Mouse (Mus musculus) lung, postnatal 0 days (tissue): Measurements from ENCODE around the gene Hist2h3b. TPM values are rescaled to one million over a fixed set of nuclear protein-coding genes. Genes with fewer than 3 reads are reported as not detected.
"Not testable (repeated sequence)": the region's sequence is repeated elsewhere in the genome, so short reads cannot be mapped to it uniquely, and the experiment has no call there.

Experiments used
- ATAC-seq: fragments of 200-750 bp; cut with Nextera tagmentation; 2 replicates; pipeline ENCODE4 v1.8.0; 2017; ENCODE audit warnings: moderate library complexity
- DNase-seq: peaks from one replicate; pipeline ENCODE4 v3.0.0-alpha.2; 2016; ENCODE audit warnings: low spot score
- H3K27ac ChIP-seq: fragments of 300-500 bp; sonication (generic); 2 replicates; pipeline ENCODE4 v1.5.1; 2014; ENCODE audit warnings: antibody characterized with exemption, mild to moderate bottlenecking, low read length, mixed read lengths
- H3K27me3 ChIP-seq: fragments of 300-500 bp; sonication (generic); replicated peaks from 2 replicates; pipeline ENCODE4 v1.6.1; 2014; ENCODE audit warnings: low read length, mixed read lengths; ENCODE audit not compliant: insufficient read depth
- H3K36me3 ChIP-seq: fragments of 300-500 bp; sonication (generic); 2 replicates; pipeline ENCODE4 v1.6.1; 2014; ENCODE audit warnings: low read length, mixed read lengths; ENCODE audit not compliant: insufficient read depth
- H3K4me1 ChIP-seq: fragments of 300-500 bp; sonication (generic); 2 replicates; pipeline ENCODE4 v1.6.1; 2014; ENCODE audit warnings: antibody characterized with exemption, low read depth, low read length, mixed read lengths; ENCODE audit not compliant: insufficient read depth
- H3K4me2 ChIP-seq: fragments of 300-500 bp; sonication (generic); replicated peaks from 2 replicates; pipeline ENCODE4 v1.6.1; 2014; ENCODE audit warnings: low read depth, mild to moderate bottlenecking, low read length, moderate library complexity, mixed read lengths
- H3K4me3 ChIP-seq: fragments of 300-500 bp; sonication (generic); 2 replicates; pipeline ENCODE4 v1.5.1; 2014; ENCODE audit warnings: low read depth, low read length
- H3K9ac ChIP-seq: fragments of 300-500 bp; sonication (generic); replicated peaks from 2 replicates; pipeline ENCODE4 v1.6.1; 2014; ENCODE audit warnings: low read depth, mild to moderate bottlenecking
- H3K9me3 ChIP-seq: fragments of 300-500 bp; sonication (generic); 2 replicates; pipeline ENCODE4 v1.6.1; 2016; ENCODE audit warnings: low read length, mixed read lengths
- CTCF ChIP-seq: IDR thresholded peaks from 2 replicates; pipeline ENCODE4 v1.5.1; 2016; ENCODE audit warnings: antibody characterized with exemption, mild to moderate bottlenecking
- EP300 ChIP-seq: IDR thresholded peaks from 2 replicates; pipeline ENCODE4 v1.6.1; 2016; ENCODE audit warnings: antibody characterized with exemption, mild to moderate bottlenecking, control low read depth
- WGBS: fragments of 180-500 bp; shearing (Covaris S2); extraction: QIAGEN DNeasy Blood & Tissue Kit; methylation state at CpG from one replicate; pipeline ENCODE4 v1.1.7; 2014; 5-methylcytosine and 5-hydroxymethylcytosine counted together
- polyA plus RNA-seq: library from polyadenylated mRNA; unstranded; fragments of >200 nt; fragmentation: Nextera tagmentation; extraction: Ambion mirVana; gene quantifications from 2 replicates; pipeline ENCODE4 v1.2.1, GENCODE M21; 2015

Hist2h3b gene
- polyA plus RNA-seq, 1 experiment from 2014 or later: 12.5 TPM

GRCm38 (mm10) chr3:96262979-96263550, 5.4 kb upstream of the Hist2h3b start, which contains the start of gene Hist2h4:
Gene Hist2h4, minus strand, starts transcription at chr3:96263311.
- WGBS: under 1% methylated on average over 40 of the region's 40 CpGs

GRCm38 (mm10) chr3:96263558-96264403, 4.7 kb upstream of the Hist2h3b start:
- Histone ChIP-seq H3K4me2 (peak overlapping the region; percentile 62), H3K9ac (peak overlapping the region; percentile 62), H3K4me3 (peak overlapping the region; percentile 56), H3K27ac (peak overlapping the region; percentile 94), H3K9me3 (no peaks in the 10 kb centered on the region), H3K27me3 (peaks cover 4% of the 10 kb centered on the region; the same call in 1 of the 2 replicates), H3K4me1 (peaks cover 6% of the 10 kb centered on the region; the same call in 1 of the 2 replicates), H3K36me3 (no peaks in the 10 kb centered on the region)
- DNase-seq (no peak), ATAC-seq (peak; percentile 29)
- TF ChIP-seq CTCF: no peak
- no peak for TF ChIP-seq EP300
- WGBS: 3% methylated on average over 27 of the region's 27 CpGs

More at GRCm38 (mm10) chr3:96262979-96263550, 5.4 kb upstream of the Hist2h3b start, which contains the start of gene Hist2h4:
- peak within 1 kb of the TSS; percentile 62 for H3K4me2 ChIP-seq
- peaks cover 10% of the 10 kb centered on the region; the same call in 1 of the 2 replicates for H3K27me3 ChIP-seq
- peaks cover 6% of the 10 kb centered on the region; the same call in 1 of the 2 replicates for H3K4me1 ChIP-seq
- peak within 1 kb of the TSS; percentile 94 for H3K27ac ChIP-seq
- H3K9me3 ChIP-seq: no peaks in the 10 kb centered on the region
- H3K9ac ChIP-seq: peak within 1 kb of the TSS; percentile 62
- ATAC-seq (peak; percentile 83), DNase-seq (peak; percentile 98)
- H3K4me3 ChIP-seq: peak within 1 kb of the TSS; percentile 56
- TF ChIP-seq EP300: peak; percentile 94
- TF ChIP-seq CTCF: peak; percentile 63
- no peaks in the 10 kb centered on the region for H3K36me3 ChIP-seq

GRCm38 (mm10) chr3:96264404-96264949, 4.0 kb upstream of the Hist2h3b start:
- Histone ChIP-seq H3K36me3 (no peaks in the 10 kb centered on the region), H3K9ac (no peak overlapping the region), H3K27me3 (no peaks in the 10 kb centered on the region), H3K9me3 (no peaks in the 10 kb centered on the region), H3K27ac (peak overlapping the region; percentile 94), H3K4me1 (peaks cover 6% of the 10 kb centered on the region; the same call in 1 of the 2 replicates), H3K4me3 (no peak overlapping the region; the same call in 1 of the 2 replicates), H3K4me2 (peak overlapping the region; percentile 62)
- DNase-seq (no peak), ATAC-seq (no peak)
- WGBS: 65% methylated on average over 7 of the region's 7 CpGs
- TF ChIP-seq CTCF (no peak), EP300 (no peak)

- DNase-seq (no peak), ATAC-seq (no peak)
- Histone ChIP-seq H3K9ac (no peak overlapping the region), H3K4me3 (no peak overlapping the region), H3K36me3 (no peaks in the 10 kb centered on the region), H3K27me3 (no peaks in the 10 kb centered on the region), H3K4me2 (no peak overlapping the region), H3K9me3 (no peaks in the 10 kb centered on the region), H3K4me1 (peaks cover 6% of the 10 kb centered on the region; the same call in 1 of the 2 replicates), H3K27ac (no peak overlapping the region)
- 81% methylated on average over 8 of the region's 8 CpGs for WGBS
- TF ChIP-seq EP300 (no peak), CTCF (no peak)
Observed at GRCm38 (mm10) chr3:96266132-96266710, 2.2 kb upstream of the Hist2h3b start.

- Histone ChIP-seq H3K27ac (peak overlapping the region; percentile 74; the same call in 1 of the 2 replicates), H3K4me3 (no peak overlapping the region; the same call in 1 of the 2 replicates), H3K9ac (no peak overlapping the region), H3K4me1 (no peaks in the 10 kb centered on the region; the same call in 1 of the 2 replicates), H3K36me3 (no peaks in the 10 kb centered on the region), H3K27me3 (no peaks in the 10 kb centered on the region), H3K4me2 (peak overlapping the region; percentile 87; the same call in 1 of the 2 replicates), H3K9me3 (no peaks in the 10 kb centered on the region)
- no peak for TF ChIP-seq CTCF
- TF ChIP-seq EP300: no peak
- DNase-seq (no peak), ATAC-seq (no peak)
- 68% methylated on average over 4 of the region's 4 CpGs for WGBS
Observed at GRCm38 (mm10) chr3:96267541-96267940, 913 bp upstream of the Hist2h3b start.

- Histone ChIP-seq H3K4me2 (peak overlapping the region; percentile 87), H3K27ac (peak overlapping the region; percentile 92), H3K4me3 (peak overlapping the region; percentile 49), H3K9ac (peak overlapping the region; percentile 41; the same call in 1 of the 2 replicates)
- H3K36me3 ChIP-seq, DNase-seq, H3K9me3 ChIP-seq, H3K4me1 ChIP-seq, H3K27me3 ChIP-seq: not testable (repeated sequence)
- peak; percentile 30 for ATAC-seq
- WGBS: under 1% methylated on average over 9 of the region's 44 CpGs
Observed at GRCm38 (mm10) chr3:96268776-96269378, 423 bp downstream of the Hist2h3b start.
